Mouse (Mus musculus) frontal cortex, postnatal 14 days (tissue): Measurements from ENCODE around the gene Lcmt1.

Experiments
- DNase-seq, 2 experiments: peaks; one replicate each; pipeline ENCODE4 v3.0.0; 2022; ENCODE audit warnings: low spot score in 2 of 2

The Lcmt1 gene

GRCm38 (mm10) chr7:123369759-123370481 lies at the start of gene Lcmt1, which contains the start of gene Arhgap17:
Gene Lcmt1 (plus strand): TSS chr7:123369784.
Gene Arhgap17 (minus strand): TSS chr7:123369915.
- peak; percentile 89 to 94 for DNase-seq

- no peak for DNase-seq
Observed at GRCm38 (mm10) chr7:123322452-123323121, 47.0 kb upstream of the Lcmt1 start.

GRCm38 (mm10) chr7:123323388-123323787 lies 46.2 kb upstream of the Lcmt1 start:
- no peak for DNase-seq

GRCm38 (mm10) chr7:123324105-123324504 lies 45.5 kb upstream of the Lcmt1 start:
- no peak for DNase-seq

DNA sequence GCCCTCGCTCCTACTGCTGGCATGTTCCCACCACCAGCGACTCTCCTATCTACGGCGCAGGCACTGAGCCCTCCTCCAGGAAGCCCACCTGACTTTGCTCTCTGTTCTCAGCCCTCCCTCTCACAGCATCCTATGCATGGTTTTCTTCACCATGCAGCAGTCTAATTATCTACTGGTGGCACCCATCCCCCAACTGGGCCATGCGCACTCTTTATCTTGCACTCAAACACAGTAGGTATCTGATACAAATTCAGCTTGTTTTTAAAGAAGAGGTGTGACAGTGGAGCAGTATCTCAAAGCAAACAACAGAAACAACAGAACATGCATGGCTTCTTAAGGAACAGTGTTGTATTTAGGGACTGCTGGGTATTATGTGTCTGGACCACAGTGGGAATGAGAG lies 43.5 kb upstream of the Lcmt1 start:
- no peak for DNase-seq

- DNase-seq: no peak
Observed at GRCm38 (mm10) chr7:123326901-123327300, 42.7 kb upstream of the Lcmt1 start.

DNA sequence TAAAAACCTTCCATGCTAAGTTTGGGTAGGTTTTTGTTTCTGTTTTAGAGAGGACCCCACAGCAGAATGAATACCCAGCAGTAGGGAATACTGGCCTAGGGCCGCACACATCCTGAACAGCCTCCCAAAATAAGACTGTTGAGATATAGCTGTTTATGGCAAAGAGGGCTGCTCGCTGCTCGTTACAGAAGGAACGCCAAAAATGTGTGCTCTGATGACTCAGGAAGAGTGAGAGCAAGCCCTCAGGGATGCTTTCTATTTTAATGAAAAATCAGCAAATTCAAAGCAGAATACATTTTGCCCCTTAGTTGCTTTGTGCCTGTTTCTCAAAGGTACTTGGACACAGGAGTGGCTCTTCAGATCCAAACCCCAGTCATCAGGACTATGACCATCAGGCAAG lies 41.7 kb upstream of the Lcmt1 start:
- no peak for DNase-seq

- no peak for DNase-seq
Observed at GRCm38 (mm10) chr7:123330506-123330905, 39.1 kb upstream of the Lcmt1 start.

- DNase-seq: no peak
Observed at GRCm38 (mm10) chr7:123336322-123336721, 33.3 kb upstream of the Lcmt1 start.

GRCm38 (mm10) chr7:123338351-123338750 lies 31.2 kb upstream of the Lcmt1 start:
- DNase-seq: no peak

DNA sequence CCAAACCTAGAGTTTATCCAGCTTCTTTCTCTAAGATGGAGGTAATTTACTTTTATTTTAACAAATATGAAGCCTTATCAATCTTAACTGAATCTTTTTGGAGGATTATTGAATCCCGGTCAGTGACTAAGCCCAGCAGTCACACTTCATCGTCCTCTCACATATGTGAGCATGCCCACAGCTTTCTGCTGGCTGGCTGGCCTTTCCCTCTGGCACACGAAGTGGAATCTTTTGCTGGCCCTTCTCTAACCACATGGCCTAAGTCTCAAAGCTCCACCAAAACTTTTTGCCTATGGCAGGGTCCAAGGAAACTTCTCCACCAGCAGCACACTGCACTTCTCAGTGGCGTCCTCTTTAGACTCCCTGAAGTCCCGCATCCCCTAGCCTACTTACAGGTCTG lies 27.7 kb upstream of the Lcmt1 start:
- no peak for DNase-seq

DNA sequence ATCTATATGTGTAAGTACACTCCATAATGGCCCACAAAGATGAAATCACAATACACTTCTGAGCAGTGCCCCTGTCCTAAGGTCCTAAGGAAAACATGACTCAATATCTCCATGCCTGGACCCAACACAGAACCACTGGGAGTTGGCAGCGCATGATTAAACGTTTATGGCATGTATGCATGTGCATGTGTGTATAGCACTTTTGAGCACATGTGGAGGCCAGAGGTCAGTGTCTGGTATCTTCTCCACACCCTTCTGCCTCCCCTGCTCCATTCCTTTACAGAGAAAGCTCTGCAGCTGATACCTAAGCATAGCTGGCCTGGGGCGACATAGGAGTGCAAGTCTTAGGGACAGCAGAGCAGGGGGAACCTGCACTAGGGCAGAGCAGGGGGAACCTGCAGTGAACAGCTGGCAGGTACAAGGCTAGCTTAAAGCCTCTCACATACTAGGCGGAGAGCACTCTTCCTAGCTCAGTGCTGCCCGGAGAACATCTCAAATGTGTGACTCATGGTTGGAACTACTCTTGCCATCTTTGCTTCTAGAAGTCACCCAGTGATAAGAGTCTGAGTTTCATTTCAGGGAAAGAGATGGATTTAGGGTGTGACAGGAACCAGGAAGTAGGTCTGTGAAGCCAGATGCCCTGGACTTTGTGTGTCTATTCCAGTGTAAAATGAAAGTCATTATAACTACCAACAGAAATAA lies 25.4 kb upstream of the Lcmt1 start:
- no peak for DNase-seq

- no peak for DNase-seq
Observed at GRCm38 (mm10) chr7:123345041-123345544, 24.5 kb upstream of the Lcmt1 start.

DNA sequence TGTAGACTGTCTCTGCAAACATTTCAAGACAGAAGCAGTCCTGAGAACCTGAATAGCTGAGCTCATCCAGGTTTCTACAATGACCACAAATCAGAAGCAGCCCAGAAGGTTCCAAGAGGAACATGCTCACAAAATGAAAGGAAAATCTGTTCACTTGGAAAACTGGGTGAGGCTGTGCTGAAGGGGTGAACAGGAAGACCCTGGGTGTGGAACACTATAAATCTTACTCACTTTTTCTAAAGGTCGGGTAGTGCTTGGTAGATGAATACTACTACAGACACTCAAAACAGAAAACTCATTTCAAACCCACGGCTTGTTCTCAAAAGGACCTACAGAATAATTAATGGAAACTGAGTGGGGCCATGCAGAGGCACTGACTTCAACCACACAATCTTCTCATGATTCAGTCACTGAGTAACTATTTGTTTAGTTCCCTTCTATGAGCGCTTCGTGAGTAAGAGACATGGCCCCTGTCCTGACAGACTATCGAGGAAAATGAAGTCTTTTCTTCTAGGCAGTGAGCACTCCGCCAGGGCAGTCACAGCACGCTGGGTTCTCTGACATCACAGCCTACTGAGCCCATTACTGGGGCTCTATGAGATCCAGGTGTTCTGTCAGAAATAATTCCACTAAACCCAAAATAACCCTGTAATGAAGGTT lies 22.8 kb upstream of the Lcmt1 start:
- DNase-seq: no peak

DNA sequence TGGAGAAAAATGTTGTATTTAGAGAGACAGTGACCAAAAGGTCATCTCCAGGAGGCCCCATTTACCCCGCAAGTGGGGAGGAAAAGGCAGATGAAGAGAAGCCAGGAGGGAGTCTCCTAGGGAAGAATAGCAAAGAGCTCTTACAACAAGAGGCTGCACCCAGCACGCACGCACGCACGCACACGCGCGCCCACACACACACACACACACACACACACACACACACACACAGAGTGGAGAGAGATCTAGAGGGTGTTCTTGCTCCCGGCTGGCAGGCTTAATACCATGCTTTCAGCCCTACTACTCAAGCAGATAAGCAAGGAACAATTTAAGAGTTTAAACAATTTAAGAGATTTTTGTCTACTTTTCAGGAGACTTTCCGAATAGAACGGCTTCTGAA lies 19.8 kb upstream of the Lcmt1 start:
- no peak for DNase-seq

GRCm38 (mm10) chr7:123350243-123350642 lies 19.3 kb upstream of the Lcmt1 start:
- DNase-seq: no peak

DNA sequence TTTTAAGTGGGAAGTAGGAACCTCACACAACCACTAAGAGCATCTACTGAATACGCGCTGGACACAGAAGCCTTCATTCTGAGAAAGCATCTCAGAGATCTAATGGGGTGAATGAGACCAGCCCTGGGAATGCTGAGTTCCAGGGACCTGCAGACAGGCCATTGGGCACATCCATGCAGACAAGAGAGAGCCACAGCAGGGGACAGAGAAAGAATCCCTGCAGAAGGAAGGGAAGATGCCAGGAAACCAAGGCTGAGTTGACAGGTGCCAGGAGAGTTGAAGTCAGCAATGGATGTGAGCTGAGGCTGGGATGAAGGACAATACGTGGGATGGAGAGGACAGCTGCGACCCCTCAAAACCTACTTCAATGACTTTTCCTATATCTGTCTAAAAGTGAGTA lies 16.5 kb upstream of the Lcmt1 start:
- no peak for DNase-seq

GRCm38 (mm10) chr7:123353879-123354278 lies 15.7 kb upstream of the Lcmt1 start:
- DNase-seq: no peak

DNA sequence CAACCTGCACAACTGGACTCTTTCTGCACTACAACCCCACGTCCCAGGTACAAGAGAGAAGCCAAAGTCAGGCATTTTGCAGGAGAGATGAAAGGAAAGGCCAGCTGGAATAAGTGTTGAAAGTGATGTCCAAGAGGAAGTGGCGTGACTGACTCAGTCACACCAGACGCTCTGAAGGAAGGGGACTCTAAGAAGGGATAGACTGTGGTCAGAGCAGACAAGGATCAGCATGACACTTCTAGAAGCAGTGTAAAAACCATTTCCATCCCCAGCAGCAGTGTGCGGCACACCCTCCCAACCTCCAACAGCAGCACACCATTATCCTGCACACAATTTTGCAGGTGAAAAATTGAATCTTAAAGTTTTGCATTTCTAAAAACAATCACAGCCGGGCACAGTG lies 15.2 kb upstream of the Lcmt1 start:
- no peak for DNase-seq

DNA sequence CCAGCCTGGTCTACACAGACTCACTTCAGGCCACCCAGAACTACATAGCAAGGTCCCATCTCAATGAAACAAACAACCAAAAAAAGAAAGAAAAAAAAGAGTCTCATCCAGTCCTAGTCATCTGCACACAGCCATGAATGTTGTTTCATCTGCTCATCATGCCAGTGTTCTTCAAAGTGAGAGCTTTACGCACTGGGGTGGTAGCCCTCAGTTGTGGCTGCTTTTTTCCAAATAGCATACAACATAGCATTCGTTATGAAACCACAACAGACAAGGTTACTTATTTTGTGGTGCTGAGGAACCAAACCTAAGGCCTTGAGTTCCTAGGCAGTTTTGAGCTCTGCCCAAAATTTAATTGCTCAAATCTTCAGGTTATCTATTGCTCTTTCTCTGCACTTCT lies 14.7 kb upstream of the Lcmt1 start:
- no peak for DNase-seq

- no peak for DNase-seq
Observed at GRCm38 (mm10) chr7:123356158-123356557, 13.4 kb upstream of the Lcmt1 start.

GRCm38 (mm10) chr7:123359101-123359500 lies 10.5 kb upstream of the Lcmt1 start:
- no peak for DNase-seq
